Mouse (Mus musculus): Measurements from ENCODE around the gene Tmem212. TPM values are rescaled to one million over a fixed set of nuclear protein-coding genes. Genes with fewer than 3 reads are reported as not detected.

Gene Tmem212
- polyA plus RNA-seq, 1 experiment from 2014 or later = not detected

DNA sequence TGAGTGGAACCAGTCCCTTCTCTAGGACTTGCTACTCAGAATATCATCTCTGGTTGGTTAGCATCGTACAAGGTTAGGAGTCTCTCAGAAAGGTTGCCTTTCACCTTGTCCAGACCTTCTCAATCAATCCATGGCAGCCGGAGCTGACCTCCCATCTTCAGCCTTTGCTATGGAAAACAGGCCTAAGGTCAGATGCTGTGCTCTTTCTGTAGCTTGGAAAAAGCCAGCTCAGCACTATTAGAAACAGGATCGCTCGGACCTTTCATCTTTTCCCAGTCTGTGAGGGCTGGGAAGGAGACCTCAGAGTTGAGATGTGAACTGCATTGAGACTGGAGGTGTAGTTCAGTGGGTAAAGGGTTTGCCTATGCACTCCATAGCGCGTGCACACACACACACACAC lies 10.6 kb downstream of the Tmem212 start:
- H3K4me1 ChIP-seq = no peaks in the 10 kb centered on the region
- H3K4me3 ChIP-seq = no peak overlapping the region
- no peak overlapping the region for H3K9ac ChIP-seq
- H3K9me3 ChIP-seq = no peaks in the 10 kb centered on the region
- H3K36me3 ChIP-seq = no peaks in the 10 kb centered on the region
- WGBS = 89% methylated on average over 6 of the region's 6 CpGs
- H3K4me2 ChIP-seq (replicated peaks) = no peak overlapping the region
- ATAC-seq (ENCODE audit: low FRiP score, low read depth) = no peak
- no peak overlapping the region for H3K27ac ChIP-seq
- no peaks in the 10 kb centered on the region for H3K27me3 ChIP-seq (replicated peaks)

DNA sequence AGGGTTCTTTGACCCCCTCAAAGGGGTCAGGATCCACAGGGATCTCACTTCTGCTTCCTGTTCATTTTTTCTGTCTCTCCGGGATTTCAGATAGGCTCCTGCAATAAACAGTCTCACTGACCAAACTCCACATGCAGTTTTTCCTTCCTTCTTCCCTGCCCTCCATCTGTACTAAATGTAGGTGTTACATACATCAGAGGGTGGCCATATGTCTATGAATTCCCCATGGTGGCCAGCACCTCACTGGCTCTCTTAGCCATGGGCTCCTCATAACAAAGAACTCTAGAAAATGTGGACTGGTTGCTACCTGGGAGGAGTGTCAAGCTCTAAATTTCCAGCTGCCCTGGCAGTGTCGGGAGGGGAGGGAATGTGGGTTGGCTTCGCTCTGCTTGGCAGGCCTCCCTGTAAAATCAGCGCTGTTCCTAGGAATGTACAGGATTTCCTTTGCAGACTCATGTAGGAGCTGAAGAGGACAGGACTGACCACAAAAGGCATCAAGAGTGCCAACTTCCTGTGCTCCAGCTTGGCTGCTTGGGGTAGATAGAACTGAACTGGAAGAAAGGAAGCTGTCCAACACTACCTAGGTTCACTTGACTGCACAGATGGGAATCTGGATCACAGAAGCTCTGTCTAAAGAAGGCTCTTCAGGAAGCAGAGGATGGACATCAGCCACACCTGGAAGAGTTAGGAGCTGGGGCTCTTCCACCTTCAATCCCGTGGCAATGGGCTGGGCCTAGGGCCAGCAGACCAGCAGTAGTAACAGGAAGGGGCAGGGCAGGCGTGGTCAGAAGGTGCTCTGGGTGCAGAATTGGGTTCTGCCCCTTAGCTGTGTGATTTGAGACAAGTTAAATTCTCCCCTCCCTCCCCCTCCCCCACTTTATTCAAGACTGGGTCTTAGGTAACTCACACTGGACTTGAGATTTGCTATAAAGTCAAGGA lies 14.0 kb downstream of the Tmem212 start:
- Histone ChIP-seq H3K27me3 (replicated peaks) (no peaks in the 10 kb centered on the region), H3K9me3 (no peaks in the 10 kb centered on the region), H3K4me1 (no peaks in the 10 kb centered on the region), H3K4me3 (no peak overlapping the region), H3K36me3 (no peaks in the 10 kb centered on the region), H3K4me2 (replicated peaks) (no peak overlapping the region), H3K9ac (no peak overlapping the region), H3K27ac (no peak overlapping the region)
- 77% methylated on average over 6 of the region's 6 CpGs for WGBS
- no peak for ATAC-seq (ENCODE audit: low FRiP score, low read depth)

DNA sequence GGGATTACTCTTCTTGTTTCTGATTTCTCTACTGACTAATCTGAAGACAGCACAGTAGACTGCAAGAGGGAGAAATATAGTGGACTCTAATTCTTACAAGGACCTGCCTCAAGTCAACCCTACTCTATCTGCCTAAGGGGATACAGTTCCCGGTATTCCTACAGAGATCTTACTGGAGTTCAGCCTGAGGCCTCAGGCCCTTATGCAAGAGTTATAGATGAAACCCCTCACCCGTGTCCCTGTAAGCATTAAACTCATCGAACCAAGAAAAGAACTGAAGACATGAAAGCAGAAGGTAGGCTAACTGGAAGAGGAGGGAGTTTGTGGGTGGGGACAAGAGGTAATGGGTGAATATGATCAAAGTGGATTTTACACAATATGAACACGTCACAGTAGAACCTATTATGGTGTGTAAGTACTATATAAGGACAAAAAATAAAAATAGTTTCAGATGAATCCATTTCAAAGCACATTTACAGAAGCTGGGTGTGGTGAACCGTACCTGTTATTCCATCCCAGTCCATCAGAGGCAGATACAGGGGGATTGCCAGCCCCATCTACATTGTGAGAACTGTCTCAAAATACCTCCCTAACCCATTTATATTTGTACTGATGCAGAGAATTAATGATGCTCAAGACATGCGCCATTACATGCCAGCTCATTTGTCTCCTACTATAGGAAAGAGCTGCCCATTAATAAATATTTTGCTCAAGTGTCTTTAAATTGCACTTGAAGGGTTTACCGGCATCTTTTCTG lies 17.1 kb downstream of the Tmem212 start:
- Histone ChIP-seq H3K9me3 (no peaks in the 10 kb centered on the region), H3K4me3 (no peak overlapping the region), H3K27ac (no peak overlapping the region), H3K4me2 (replicated peaks) (no peak overlapping the region), H3K9ac (no peak overlapping the region), H3K27me3 (replicated peaks) (no peaks in the 10 kb centered on the region), H3K36me3 (no peaks in the 10 kb centered on the region), H3K4me1 (no peaks in the 10 kb centered on the region)
- 81% methylated on average over 7 of the region's 7 CpGs for WGBS
- ATAC-seq (ENCODE audit: low FRiP score, low read depth) = 0 out of 2 replicates have a peak, but pooled peaks have one; percentile 13

DNA sequence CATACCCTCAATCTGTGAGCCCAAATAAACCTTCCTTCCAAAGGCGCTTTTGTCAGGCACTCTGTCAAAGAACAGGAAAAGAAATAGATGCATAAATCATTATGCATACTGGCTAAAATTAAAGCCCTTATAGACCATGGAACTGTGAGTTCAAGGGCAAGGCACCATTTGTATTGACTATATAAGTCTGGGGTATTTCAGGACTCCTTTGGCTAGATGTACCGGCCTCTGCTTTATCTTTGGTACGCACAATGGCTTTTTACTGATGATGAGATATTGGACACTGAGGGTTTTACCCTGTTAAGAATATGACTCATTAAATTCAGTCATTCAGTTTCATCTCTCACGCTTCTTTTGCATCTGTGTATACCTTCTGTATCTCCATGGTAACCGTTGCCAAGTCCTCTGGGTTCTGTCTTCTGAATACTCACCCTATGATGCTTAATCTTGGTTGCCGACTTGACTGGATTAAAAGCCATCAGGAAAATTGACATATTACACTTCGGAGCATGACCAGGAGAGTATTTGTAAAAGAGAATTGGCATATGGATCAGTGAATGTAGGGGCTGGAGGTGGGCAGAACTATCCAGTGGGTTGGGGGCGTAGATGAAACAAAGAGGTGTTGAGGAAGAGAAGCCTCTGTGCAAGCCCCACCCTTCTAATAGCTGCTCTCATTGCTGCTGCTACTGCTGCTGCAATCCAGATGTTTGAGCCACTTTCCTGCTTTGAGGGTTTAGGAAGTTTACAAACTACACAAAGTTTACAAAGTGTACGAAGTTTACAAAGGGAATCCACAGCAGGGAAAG lies 22.7 kb downstream of the Tmem212 start:
- no peak overlapping the region for H3K27ac ChIP-seq
- no peaks in the 10 kb centered on the region for H3K27me3 ChIP-seq (replicated peaks)
- no peaks in the 10 kb centered on the region for H3K9me3 ChIP-seq
- ATAC-seq (ENCODE audit: low FRiP score, low read depth) = no peak
- 71% methylated on average over 9 of the region's 9 CpGs for WGBS
- no peaks in the 10 kb centered on the region for H3K4me1 ChIP-seq
- H3K4me2 ChIP-seq (replicated peaks) = no peak overlapping the region
- no peaks in the 10 kb centered on the region for H3K36me3 ChIP-seq
- H3K9ac ChIP-seq = no peak overlapping the region
- H3K4me3 ChIP-seq = no peak overlapping the region

DNA sequence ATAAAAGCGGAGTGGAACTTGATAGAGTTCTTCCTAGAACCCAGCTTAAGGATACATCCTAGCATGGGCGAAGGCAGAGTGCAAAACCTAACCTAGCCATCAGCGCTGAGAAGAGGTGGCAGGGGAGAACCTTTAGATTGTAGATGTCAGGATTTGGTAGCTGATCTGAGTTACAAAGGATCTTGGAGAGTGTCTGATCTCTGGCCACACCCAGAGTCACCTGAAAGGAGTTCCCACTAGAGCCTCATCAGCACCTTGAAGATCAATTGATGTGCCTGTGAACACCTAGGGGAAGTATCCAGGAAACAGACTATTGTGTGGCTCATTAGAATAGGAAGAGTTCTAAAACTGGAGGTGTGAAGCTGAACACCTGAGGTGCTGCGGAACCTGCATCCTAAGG lies 23.7 kb downstream of the Tmem212 start:
- Histone ChIP-seq H3K9me3 (no peaks in the 10 kb centered on the region), H3K9ac (no peak overlapping the region), H3K36me3 (no peaks in the 10 kb centered on the region), H3K27ac (no peak overlapping the region), H3K4me3 (no peak overlapping the region), H3K27me3 (replicated peaks) (no peaks in the 10 kb centered on the region), H3K4me2 (replicated peaks) (no peak overlapping the region), H3K4me1 (no peaks in the 10 kb centered on the region)
- no peak for ATAC-seq (ENCODE audit: low FRiP score, low read depth)
- whole genome bisulfite sequencing = 86% methylated on average over 4 of the region's 4 CpGs

DNA sequence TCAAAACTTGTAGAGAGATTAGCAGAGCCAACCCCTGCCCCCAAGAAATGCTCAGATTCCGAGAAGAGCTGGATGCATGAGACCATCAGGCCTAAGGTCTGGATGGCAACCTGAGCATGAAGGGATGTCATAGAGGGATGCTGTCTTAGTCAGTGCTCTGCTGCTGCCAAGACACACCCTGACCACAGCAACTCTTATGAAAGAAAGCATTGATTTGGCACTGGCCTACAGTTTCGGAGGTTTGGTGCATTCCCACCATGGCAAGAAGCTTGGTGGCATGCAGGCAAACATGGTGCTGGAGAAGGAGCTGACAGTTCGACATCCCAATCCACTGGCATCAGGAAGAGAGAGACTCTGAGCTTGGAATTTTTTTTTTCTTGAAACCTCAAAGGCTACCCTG lies 24.3 kb downstream of the Tmem212 start:
- Histone ChIP-seq H3K4me1 (no peaks in the 10 kb centered on the region), H3K27me3 (replicated peaks) (no peaks in the 10 kb centered on the region), H3K4me2 (replicated peaks) (no peak overlapping the region), H3K36me3 (no peaks in the 10 kb centered on the region), H3K4me3 (no peak overlapping the region), H3K9ac (no peak overlapping the region), H3K9me3 (no peaks in the 10 kb centered on the region), H3K27ac (no peak overlapping the region)
- WGBS = 93% methylated on average over 3 of the region's 3 CpGs
- no peak for ATAC-seq (ENCODE audit: low FRiP score, low read depth)

DNA sequence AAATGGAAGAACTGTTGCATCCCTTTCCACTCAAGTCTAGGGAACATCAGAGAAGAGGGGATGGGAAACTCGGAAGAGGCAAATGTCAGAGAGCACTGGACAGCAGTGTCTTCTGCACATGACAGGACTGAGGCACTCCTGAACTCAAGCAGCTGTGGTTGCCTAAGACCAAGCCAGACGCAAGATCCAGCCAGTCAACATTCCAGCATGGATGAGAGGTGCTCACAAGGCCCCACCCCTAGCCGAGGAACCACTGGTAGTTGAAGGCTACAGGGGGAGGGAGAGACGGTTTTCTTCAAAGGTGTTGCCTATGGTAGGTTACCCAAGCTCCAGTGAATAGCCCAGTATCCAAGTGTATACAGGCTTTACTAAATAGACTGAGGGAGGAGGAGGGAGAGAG lies 24.8 kb downstream of the Tmem212 start:
- Histone ChIP-seq H3K4me3 (no peak overlapping the region), H3K9me3 (no peaks in the 10 kb centered on the region), H3K4me2 (replicated peaks) (no peak overlapping the region), H3K4me1 (no peaks in the 10 kb centered on the region), H3K9ac (no peak overlapping the region), H3K36me3 (no peaks in the 10 kb centered on the region), H3K27me3 (replicated peaks) (no peaks in the 10 kb centered on the region), H3K27ac (no peak overlapping the region)
- no peak for ATAC-seq (ENCODE audit: low FRiP score, low read depth)
- WGBS = 89% methylated on average over 4 of the region's 4 CpGs

DNA sequence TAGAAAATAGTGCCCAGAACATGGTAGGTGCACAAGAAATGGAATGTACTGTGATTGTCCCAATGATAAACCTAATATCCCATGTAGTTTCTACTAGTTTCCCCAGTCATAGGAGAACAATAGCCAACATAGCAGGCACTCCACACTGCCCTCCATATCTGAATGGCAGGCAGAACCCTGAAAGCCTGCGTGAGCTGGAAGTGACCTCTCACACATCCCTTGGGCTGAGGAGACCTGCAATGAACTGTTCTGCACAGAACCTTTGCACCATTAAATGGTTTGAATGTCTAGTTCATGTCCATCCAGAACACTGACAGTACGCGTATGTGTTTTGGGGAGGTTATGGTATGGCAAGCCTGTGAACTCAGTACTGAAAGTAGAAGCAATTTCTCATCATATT lies 27.5 kb downstream of the Tmem212 start:
- Histone ChIP-seq H3K9ac (no peak overlapping the region), H3K36me3 (no peaks in the 10 kb centered on the region), H3K9me3 (no peaks in the 10 kb centered on the region), H3K27me3 (replicated peaks) (no peaks in the 10 kb centered on the region), H3K4me3 (no peak overlapping the region), H3K4me1 (no peaks in the 10 kb centered on the region), H3K4me2 (replicated peaks) (no peak overlapping the region), H3K27ac (no peak overlapping the region)
- ATAC-seq (ENCODE audit: low FRiP score, low read depth) = no peak
- WGBS = 94% methylated on average over 3 of the region's 3 CpGs

DNA sequence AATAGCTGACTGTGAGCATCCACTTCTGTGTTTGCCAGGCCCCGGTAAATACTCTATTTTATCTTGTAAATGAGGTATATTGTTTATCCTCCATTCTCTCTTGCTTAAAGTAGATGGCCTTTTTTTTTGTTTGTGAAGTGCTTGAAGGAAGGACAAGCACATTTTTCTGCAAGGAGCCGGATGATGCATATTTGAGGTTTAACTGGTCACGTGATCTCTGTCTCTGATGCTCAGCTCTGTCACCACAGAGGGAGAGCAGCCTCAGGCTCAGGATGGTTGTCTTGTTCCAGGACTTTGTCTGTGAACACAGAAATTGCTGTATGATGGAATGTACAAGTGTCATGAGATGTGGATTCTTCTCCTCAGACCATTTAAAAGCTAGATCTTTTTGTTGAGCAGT lies 28.4 kb downstream of the Tmem212 start:
- WGBS = 67% methylated on average over 3 of the region's 3 CpGs
- no peak overlapping the region for H3K4me3 ChIP-seq
- H3K27ac ChIP-seq = no peak overlapping the region
- H3K4me1 ChIP-seq = peaks cover 5% of the 10 kb centered on the region
- H3K9me3 ChIP-seq = no peaks in the 10 kb centered on the region
- H3K4me2 ChIP-seq (replicated peaks) = no peak overlapping the region
- no peak for ATAC-seq (ENCODE audit: low FRiP score, low read depth)
- H3K36me3 ChIP-seq = no peaks in the 10 kb centered on the region
- H3K9ac ChIP-seq = no peak overlapping the region
- H3K27me3 ChIP-seq (replicated peaks) = no peaks in the 10 kb centered on the region

DNA sequence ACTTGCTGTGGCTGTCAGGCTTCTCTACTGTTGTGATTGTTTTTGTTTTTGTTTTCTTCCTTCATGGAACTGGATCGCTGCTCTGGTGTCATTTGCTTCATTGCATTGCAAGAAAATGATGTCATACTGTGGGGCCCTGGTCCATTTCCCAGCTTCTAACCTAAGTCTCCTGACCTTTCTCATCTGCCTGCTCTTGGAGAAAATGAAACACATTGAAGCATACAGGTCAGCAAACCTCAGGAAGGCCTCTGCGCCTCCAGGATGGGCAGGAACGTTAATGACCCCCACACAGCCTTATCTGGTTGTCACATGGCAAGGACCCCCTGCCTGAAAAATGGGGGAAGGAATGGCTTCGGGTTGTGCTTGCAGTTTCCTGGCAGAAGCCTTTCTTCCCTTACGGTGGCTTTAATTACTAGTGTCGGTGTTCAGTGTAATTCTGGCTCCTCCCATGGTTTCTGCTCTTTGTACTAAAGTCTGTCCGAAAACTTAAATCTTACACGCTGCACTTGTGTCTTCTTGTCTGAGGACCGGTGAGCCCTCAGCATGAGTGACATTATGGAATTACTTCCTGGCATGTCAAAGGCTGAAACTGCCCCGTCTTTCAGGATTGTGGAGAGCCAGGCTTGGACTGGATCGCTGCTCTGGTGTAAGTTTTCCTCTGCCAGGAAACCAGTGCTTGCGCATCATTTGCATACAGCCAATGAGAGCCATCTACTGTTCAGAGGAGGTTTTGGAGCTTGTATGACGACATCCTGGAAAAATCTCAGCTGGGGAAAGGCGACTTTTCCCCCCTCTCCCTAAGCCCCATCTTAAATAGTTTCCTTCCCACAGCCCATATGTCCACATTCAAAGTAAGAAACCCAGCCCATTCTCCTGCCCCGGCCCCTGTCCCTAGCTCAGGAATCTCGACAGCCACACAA lies 33.1 kb downstream of the Tmem212 start:
- Histone ChIP-seq H3K27me3 (replicated peaks) (no peaks in the 10 kb centered on the region), H3K36me3 (no peaks in the 10 kb centered on the region), H3K4me2 (replicated peaks) (peak overlapping the region; percentile 54), H3K4me1 (peaks cover 23% of the 10 kb centered on the region), H3K27ac (no peak overlapping the region), H3K9me3 (no peaks in the 10 kb centered on the region), H3K4me3 (no peak overlapping the region), H3K9ac (0 out of 2 replicates have a peak overlapping the region, but pooled peaks have one; percentile 17)
- WGBS = 8% methylated on average over 16 of the region's 16 CpGs
- peak; percentile 83 for ATAC-seq (ENCODE audit: low FRiP score, low read depth)

DNA sequence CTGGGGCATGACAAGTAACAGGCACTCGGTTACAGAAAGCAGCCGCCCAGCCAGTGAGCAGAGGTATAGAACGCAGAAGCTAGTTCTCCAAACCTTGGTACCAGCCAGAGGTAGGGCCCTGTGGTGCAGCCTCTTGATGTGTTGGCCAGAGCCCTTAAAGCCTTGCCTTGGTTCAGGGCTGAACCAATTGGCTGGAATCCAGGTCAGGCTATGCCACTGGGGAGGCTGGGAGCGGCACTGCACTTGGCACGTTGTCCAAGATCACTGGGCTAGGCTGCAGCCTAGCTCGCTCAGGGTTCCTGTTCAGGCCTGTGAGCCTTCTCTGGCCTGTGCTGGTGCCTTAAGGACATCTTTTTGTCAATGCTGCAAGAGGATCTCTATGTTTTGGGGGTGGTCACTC lies 34.6 kb downstream of the Tmem212 start:
- H3K9ac ChIP-seq = no peak overlapping the region
- no peaks in the 10 kb centered on the region for H3K36me3 ChIP-seq
- H3K4me2 ChIP-seq (replicated peaks) = no peak overlapping the region
- H3K9me3 ChIP-seq = no peaks in the 10 kb centered on the region
- H3K4me1 ChIP-seq = peaks cover 25% of the 10 kb centered on the region
- no peaks in the 10 kb centered on the region for H3K27me3 ChIP-seq (replicated peaks)
- H3K4me3 ChIP-seq = no peak overlapping the region
- 86% methylated on average over 6 of the region's 6 CpGs for WGBS
- no peak for ATAC-seq (ENCODE audit: low FRiP score, low read depth)
- no peak overlapping the region for H3K27ac ChIP-seq

All from neural tube, embryonic 12.5 days (tissue).